In genomic region chrX:7067219-7067618, GRCm38 (mm10) we compare ENCODE assay signal across 24 mouse cellular contexts. TPM values are rescaled to one million over a fixed set of nuclear protein-coding genes. Genes with fewer than 3 reads are reported as not detected.
"Had no signal": no experiment of that assay in that cellular context is flagged by ENCODE, and none has a peak within 500 bp of the region (broad histone marks: within the 10 kb centered on the region; RNA-seq: fewer than 3 reads in every experiment).

TSS of gene Akap4 (plus strand) at chrX:7067519.

- H3K4me1 ChIP-seq: neural tube, embryonic 12.5 days; neural tube, embryonic 13.5 days; neural tube, embryonic 15.5 days; stomach, embryonic 15.5 days had no signal

- H3K36me3 ChIP-seq: neural tube, embryonic 12.5 days; neural tube, embryonic 13.5 days; neural tube, embryonic 15.5 days; stomach, embryonic 15.5 days had no signal

- DNase-seq: retina, postnatal 1 day; right cerebral cortex, adult 18-20 months; right cerebral cortex, postnatal 14 days; right cerebral cortex, postnatal 25 days; right cerebral cortex, postnatal 4 days; spleen, adult 18-20 months; thymus, adult 18-20 months; thymus, adult 2 months; thymus, postnatal 14 days; thymus, postnatal 25 days; thymus, postnatal 36 days; thymus, postnatal 4 days had no signal

- H3K4me3 ChIP-seq: neural tube, embryonic 12.5 days; neural tube, embryonic 13.5 days; neural tube, embryonic 15.5 days; stomach, embryonic 15.5 days had no signal

- H3K27ac ChIP-seq: neural tube, embryonic 12.5 days; neural tube, embryonic 13.5 days; neural tube, embryonic 15.5 days; stomach, embryonic 15.5 days; stomach, postnatal 0 days had no signal

- H3K27me3 ChIP-seq: neural tube, embryonic 12.5 days; neural tube, embryonic 13.5 days; neural tube, embryonic 15.5 days; stomach, embryonic 15.5 days had no signal

RNA-seq across cellular contexts. Expression of gene Akap4, which starts in this region (rescaled TPM):
- polyA plus RNA-seq: neural tube, embryonic 11.5 days; neural tube, embryonic 12.5 days; neural tube, embryonic 13.5 days; neural tube, embryonic 14.5 days; neural tube, embryonic 15.5 days; small intestine, adult 2 months; spleen, adult 2 months; stomach, embryonic 14.5 days; stomach, embryonic 15.5 days; stomach, embryonic 16.5 days; urinary bladder, adult 2 months had no signal
